Mouse (Mus musculus): ENCODE results near the gene Mid2. TPM values are rescaled to one million over a fixed set of nuclear protein-coding genes. Genes with fewer than 3 reads are reported as not detected.

The Mid2 gene
- polyA plus RNA-seq, 1 experiment from 2014 or later: 0.13 TPM

GRCm38 (mm10) chrX:140743213-140743612, 78.8 kb downstream of the Mid2 start:
- WGBS (ENCODE audit: missing documents): 73% methylated on average over 5 of the region's 5 CpGs

GRCm38 (mm10) chrX:140769794-140770193, 105.4 kb downstream of the Mid2 start:
- H3K36me3 ChIP-seq (ENCODE audit: inconsistent target): no peaks in the 10 kb centered on the region
- H3K27ac ChIP-seq: no peak overlapping the region
- no peak overlapping the region for H3K4me3 ChIP-seq (ENCODE audit: inconsistent target)
- WGBS (ENCODE audit: missing documents): 87% methylated on average over 1 of the region's 1 CpGs
- no peaks in the 10 kb centered on the region for H3K79me2 ChIP-seq (ENCODE audit: inconsistent target)

More at GRCm38 (mm10) chrX:140743213-140743612, 78.8 kb downstream of the Mid2 start:
- H3K4me3 ChIP-seq (ENCODE audit: inconsistent target): no peak overlapping the region
- H3K27ac ChIP-seq: no peak overlapping the region
- no peaks in the 10 kb centered on the region for H3K79me2 ChIP-seq (ENCODE audit: inconsistent target)
- no peaks in the 10 kb centered on the region for H3K36me3 ChIP-seq (ENCODE audit: inconsistent target)

GRCm38 (mm10) chrX:140805340-140805739, 140.9 kb downstream of the Mid2 start:
- no peak overlapping the region for H3K4me3 ChIP-seq (ENCODE audit: inconsistent target)
- no peaks in the 10 kb centered on the region for H3K79me2 ChIP-seq (ENCODE audit: inconsistent target)
- no peaks in the 10 kb centered on the region for H3K36me3 ChIP-seq (ENCODE audit: inconsistent target)
- 94% methylated on average over 2 of the region's 2 CpGs for WGBS (ENCODE audit: missing documents)
- no peak overlapping the region for H3K27ac ChIP-seq

- Histone ChIP-seq H3K27ac (no peak within 1 kb of the TSS), H3K79me2 (ENCODE audit: inconsistent target) (no peaks in the 10 kb centered on the region), H3K36me3 (ENCODE audit: inconsistent target) (no peaks in the 10 kb centered on the region), H3K4me3 (ENCODE audit: inconsistent target) (no peak within 1 kb of the TSS)
- 90% methylated on average over 19 of the region's 22 CpGs for WGBS (ENCODE audit: missing documents)
Measured at GRCm38 (mm10) chrX:140813312-140814006, 149.1 kb downstream of the Mid2 start, which contains the start of gene Tex13b. Tex13b (minus strand) TSS chrX:140813433.

Other genes starting within 250 kb of the Mid2 start
- 4.6 to 17.2 TPM (median 6.0 TPM) in 3 replicates for gene Prps1, start 208.0 kb upstream of the Mid2 start, polyA plus RNA-seq (2018)
- 57.2 to 142 TPM (median 72.7 TPM) in 3 replicates for gene Tsc22d3, start 63.9 kb upstream of the Mid2 start, polyA plus RNA-seq (2018)
- gene Tex13b, start 148.8 kb downstream of the Mid2 start, polyA plus RNA-seq (2018): not detected in 3 replicates
- not detected in 3 replicates for gene Vsig1, start 243.0 kb downstream of the Mid2 start, polyA plus RNA-seq (2018)

Measured in macrophage (primary cell).